Mouse (Mus musculus) C2C12 (cell line): ENCODE results near the gene Siah1b. TPM values are rescaled to one million over a fixed set of nuclear protein-coding genes. Genes with fewer than 3 reads are reported as not detected.
A peak's percentile ranks its signal among the peaks of the same experiment; 100 is the strongest.

Experiments
- H3K27me3 ChIP-seq: one replicate; pipeline ENCODE4 v1.6.1; 2011; ENCODE audit not compliant: control insufficient read depth, insufficient read depth, insufficient read length
- H3K36me3 ChIP-seq: one replicate; pipeline ENCODE4 v1.6.1; 2011; ENCODE audit not compliant: control insufficient read depth, insufficient read depth
- H3K4me3 ChIP-seq: one replicate; pipeline ENCODE4 v1.5.1; 2011; ENCODE audit warnings: mild to moderate bottlenecking, control low read depth; ENCODE audit not compliant: poor library complexity, insufficient read depth, severe bottlenecking
- H3K79me2 ChIP-seq: one replicate; pipeline ENCODE4 v1.6.1; 2011; ENCODE audit not compliant: control insufficient read depth, insufficient read depth
- H3K79me3 ChIP-seq: one replicate; pipeline ENCODE4 v1.6.1; 2011; ENCODE audit warnings: low read depth, control low read depth
- H3ac ChIP-seq: one replicate; pipeline ENCODE3; 2011; ENCODE audit warnings: low read depth; ENCODE audit not compliant: control insufficient read depth, insufficient read length
- CEBPB ChIP-seq: IDR thresholded peaks from one replicate; pipeline ENCODE4 v1.6.1; 2011; ENCODE audit warnings: low read depth, mild to moderate bottlenecking, control low read depth, moderate library complexity
- CTCF ChIP-seq: IDR thresholded peaks from one replicate; pipeline ENCODE4 v1.5.1; 2011; ENCODE audit not compliant: control insufficient read depth, insufficient read depth, insufficient read length
- FOSL1 ChIP-seq: IDR thresholded peaks from one replicate; pipeline ENCODE4 v1.8.0; 2011; ENCODE audit warnings: mild to moderate bottlenecking, low read length; ENCODE audit not compliant: poor library complexity, insufficient read depth, severe bottlenecking
- MAX ChIP-seq: IDR thresholded peaks from one replicate; pipeline ENCODE4 v1.6.1; 2011; ENCODE audit warnings: mild to moderate bottlenecking, control low read depth
- MYOD1 ChIP-seq: IDR thresholded peaks from one replicate; pipeline ENCODE4 v1.6.1; 2011; ENCODE audit warnings: low read depth; ENCODE audit not compliant: control insufficient read depth, insufficient read length
- MYOG ChIP-seq: IDR thresholded peaks from one replicate; pipeline ENCODE4 v1.6.1; 2011; ENCODE audit not compliant: control insufficient read depth, insufficient read length; ENCODE audit errors: extremely low read depth
- USF1 ChIP-seq: IDR thresholded peaks from one replicate; pipeline ENCODE4 v1.6.1; 2011; ENCODE audit warnings: low read depth, mild to moderate bottlenecking, control low read depth, moderate library complexity
- polyA plus RNA-seq: library from polyadenylated mRNA; unstranded; fragments of >200 nt; fragmentation: generic; extraction: Trizol; gene quantifications from one replicate; pipeline ENCODE4 v1.2.1, GENCODE M21; 2012; ENCODE audit warnings: missing spikeins

Gene Siah1b
- polyA plus RNA-seq, 1 experiment = 16.3 TPM

DNA sequence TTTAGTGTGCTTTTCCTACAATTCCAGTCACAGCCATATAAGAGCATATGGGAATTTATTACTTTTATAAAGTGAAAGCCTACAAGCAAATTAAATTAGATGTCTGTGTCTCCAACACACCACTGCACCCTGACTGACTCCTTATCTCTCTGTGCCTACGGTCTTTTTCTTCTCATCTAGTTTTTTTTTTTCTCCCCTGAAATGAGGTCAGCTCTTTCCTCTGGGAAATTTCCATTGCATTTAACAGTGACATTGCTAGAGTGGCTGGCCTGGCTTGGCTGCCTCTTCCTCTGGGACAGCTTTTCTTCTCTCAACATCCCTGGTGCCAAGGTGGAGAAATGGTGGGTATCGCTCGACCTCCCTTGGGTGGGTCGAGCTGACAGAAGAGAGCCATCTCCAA, 12.3 kb upstream of the Siah1b start, which contains the start of gene Cltrn:
Gene Cltrn, plus strand, starts transcription at position 249 of the 400 bp plus-strand sequence.
- Histone ChIP-seq H3K36me3 (no peaks in the 10 kb centered on the region), H3K79me2 (no peaks in the 10 kb centered on the region), H3K79me3 (no peaks in the 10 kb centered on the region), H3ac (no peak within 1 kb of the TSS), H3K4me3 (no peak within 1 kb of the TSS), H3K27me3 (no peaks in the 10 kb centered on the region)
- no peak for TF ChIP-seq MAX
- TF ChIP-seq MYOD1 = no peak
- TF ChIP-seq CEBPB = no peak
- TF ChIP-seq USF1 = no peak
- TF ChIP-seq FOSL1 = no peak
- no peak for TF ChIP-seq CTCF
- TF ChIP-seq MYOG = no peak

DNA sequence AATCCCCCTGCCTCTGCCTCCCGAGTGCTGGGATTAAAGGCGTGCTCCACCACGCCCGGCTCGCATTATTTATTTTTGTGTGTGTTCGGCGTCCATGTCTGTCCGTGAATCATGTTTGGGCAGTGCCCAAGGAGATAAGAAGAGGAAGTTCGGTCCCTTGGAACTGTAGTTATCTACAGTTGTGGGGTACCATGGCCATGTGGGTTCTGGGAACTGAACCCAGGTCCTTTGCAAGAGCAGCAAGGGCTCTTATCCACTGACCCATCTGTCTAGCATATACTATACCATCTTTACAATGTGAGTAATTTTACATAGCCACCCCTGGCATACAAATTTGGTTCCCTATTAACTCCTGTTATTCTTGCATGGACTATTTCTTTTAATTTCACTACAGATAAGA, 5.7 kb upstream of the Siah1b start:
- TF ChIP-seq CTCF (no peak), CEBPB (no peak), MYOG (no peak), USF1 (no peak), MYOD1 (no peak), MAX (no peak), FOSL1 (no peak)
- H3K79me2 ChIP-seq = no peaks in the 10 kb centered on the region
- no peak overlapping the region for H3ac ChIP-seq
- no peaks in the 10 kb centered on the region for H3K79me3 ChIP-seq
- H3K27me3 ChIP-seq = no peaks in the 10 kb centered on the region
- no peak overlapping the region for H3K4me3 ChIP-seq
- H3K36me3 ChIP-seq = no peaks in the 10 kb centered on the region

GRCm38 (mm10) chrX:164068968-164069367, 7.3 kb downstream of the Siah1b start:
- TF ChIP-seq USF1 (no peak), MAX (no peak), FOSL1 (no peak), CEBPB (no peak)
- H3K79me2 ChIP-seq = peaks cover 16% of the 10 kb centered on the region
- no peak overlapping the region for H3K4me3 ChIP-seq
- no peak overlapping the region for H3ac ChIP-seq
- peaks cover 14% of the 10 kb centered on the region for H3K36me3 ChIP-seq
- peaks cover 10% of the 10 kb centered on the region for H3K79me3 ChIP-seq
- no peaks in the 10 kb centered on the region for H3K27me3 ChIP-seq

GRCm38 (mm10) chrX:164066185-164066584, 10.1 kb downstream of the Siah1b start:
- Histone ChIP-seq H3ac (no peak overlapping the region), H3K4me3 (no peak overlapping the region), H3K36me3 (peaks cover 4% of the 10 kb centered on the region), H3K79me3 (no peaks in the 10 kb centered on the region), H3K27me3 (no peaks in the 10 kb centered on the region), H3K79me2 (no peaks in the 10 kb centered on the region)
- no peak for TF ChIP-seq USF1
- peak; percentile 23 for TF ChIP-seq CTCF

GRCm38 (mm10) chrX:164059070-164059469, 17.2 kb downstream of the Siah1b start:
- Histone ChIP-seq H3ac (no peak overlapping the region), H3K27me3 (no peaks in the 10 kb centered on the region), H3K79me3 (no peaks in the 10 kb centered on the region), H3K79me2 (no peaks in the 10 kb centered on the region), H3K4me3 (no peak overlapping the region), H3K36me3 (no peaks in the 10 kb centered on the region)
- TF ChIP-seq MYOD1 = no peak
- no peak for TF ChIP-seq FOSL1
- TF ChIP-seq MAX = no peak
- no peak for TF ChIP-seq USF1
- TF ChIP-seq CEBPB = no peak
- no peak for TF ChIP-seq CTCF
- TF ChIP-seq MYOG = no peak

DNA sequence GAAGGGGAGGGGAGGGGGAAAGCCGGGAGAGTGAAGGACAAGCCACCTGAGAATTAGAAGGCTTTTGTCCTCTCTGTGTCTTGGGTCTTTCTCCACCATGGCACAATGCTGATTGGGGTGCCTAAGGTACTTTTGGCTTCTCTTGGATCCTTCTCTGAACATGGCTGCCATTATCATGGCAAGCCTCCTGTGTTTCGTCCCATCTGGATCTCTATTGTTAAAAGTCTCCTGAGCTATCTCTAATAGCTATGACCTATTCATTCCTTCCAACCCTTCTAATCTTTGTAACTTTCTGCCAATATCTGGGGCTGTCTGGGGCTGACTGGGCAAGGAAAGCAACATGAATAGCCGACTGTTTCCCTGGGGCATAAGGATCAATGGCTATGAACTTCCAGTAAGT, 17.8 kb downstream of the Siah1b start:
- Histone ChIP-seq H3K27me3 (no peaks in the 10 kb centered on the region), H3K79me2 (no peaks in the 10 kb centered on the region), H3K36me3 (no peaks in the 10 kb centered on the region), H3ac (no peak overlapping the region), H3K79me3 (no peaks in the 10 kb centered on the region), H3K4me3 (no peak overlapping the region)
- no peak for TF ChIP-seq MYOD1
- TF ChIP-seq FOSL1 = no peak
- TF ChIP-seq MAX = no peak
- no peak for TF ChIP-seq CTCF
- no peak for TF ChIP-seq MYOG
- TF ChIP-seq CEBPB = no peak
- no peak for TF ChIP-seq USF1

DNA sequence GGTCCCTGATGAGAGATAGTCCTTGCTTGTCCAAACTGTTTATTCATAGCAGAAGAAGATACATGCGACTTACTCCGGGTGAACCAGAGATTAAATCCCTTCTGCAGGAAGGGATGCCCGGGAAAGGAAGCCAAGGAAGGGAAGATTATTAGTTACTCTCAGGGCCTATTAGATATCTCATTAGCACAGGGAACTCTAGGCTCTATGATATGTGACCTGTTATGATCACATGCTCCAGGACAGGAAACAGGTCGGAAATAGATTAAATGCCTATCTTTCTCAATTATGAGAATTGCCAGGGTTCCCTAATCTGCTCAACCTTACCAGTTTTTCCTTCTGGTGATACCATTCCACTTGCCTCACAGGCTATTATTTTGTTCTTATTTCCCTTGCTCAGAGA, 20.6 kb downstream of the Siah1b start:
- Histone ChIP-seq H3K36me3 (no peaks in the 10 kb centered on the region), H3K4me3 (no peak overlapping the region), H3K79me2 (no peaks in the 10 kb centered on the region), H3K27me3 (no peaks in the 10 kb centered on the region), H3K79me3 (no peaks in the 10 kb centered on the region), H3ac (no peak overlapping the region)
- TF ChIP-seq MAX (no peak), MYOD1 (no peak), USF1 (no peak), FOSL1 (no peak), CEBPB (no peak), MYOG (no peak), CTCF (no peak)
